Mouse (Mus musculus): ENCODE measurements around the gene Gpr33.

- TF ChIP-seq CTCF (IDR thresholded peaks at IDR 0.05; ENCODE audit: low read depth, low read length): no peak
- no peak for TF ChIP-seq POLR2A (IDR thresholded peaks at IDR 0.05; ENCODE audit: insufficient read depth, low read length)
These were observed 17.8 kb downstream of the Gpr33 start for GRCm38 (mm10) chr12:52009928-52010629.
